Mouse (Mus musculus) CH12.LX (cell line): ENCODE measurements around the gene Rnf169. TPM values are rescaled to one million over a fixed set of nuclear protein-coding genes. Genes with fewer than 3 reads are reported as not detected.
A peak's percentile ranks its signal among the peaks of the same experiment; 100 is the strongest.
"Not testable (repeated sequence)": the region's sequence is repeated elsewhere in the genome, so short reads cannot be mapped to it uniquely, and the experiment has no call there.

Experiments
- DNase-seq: peaks from one replicate; pipeline ENCODE4 v3.0.0-alpha.2; 2013; ENCODE audit errors: extremely low read depth
- H3K27ac ChIP-seq: 2 replicates; pipeline ENCODE4 v1.5.1; 2012; ENCODE audit warnings: low read depth, mild to moderate bottlenecking, control low read depth, moderate library complexity; ENCODE audit not compliant: insufficient read depth
- H3K27me3 ChIP-seq: replicated peaks from 2 replicates; pipeline ENCODE3; 2012; ENCODE audit warnings: inconsistent platforms
- H3K36me3 ChIP-seq, 2 experiments: replicated peaks in 1 of 2; 2 replicates each; pipeline versions ENCODE3 to v1.6.1; 2012; ENCODE audit warnings: inconsistent platforms in 1 of 2, low read length in 1 of 2, mild to moderate bottlenecking in 1 of 2, mixed read lengths in 1 of 2, moderate library complexity in 1 of 2; ENCODE audit not compliant: control insufficient read depth in 1 of 2, insufficient read depth in 1 of 2
- H3K4me1 ChIP-seq, 2 experiments: 2 replicates each; pipeline ENCODE4 v1.6.1; 2012; ENCODE audit warnings: inconsistent platforms in 1 of 2, moderate library complexity in 1 of 2; ENCODE audit not compliant: insufficient read depth in 2 of 2, control insufficient read depth in 1 of 2
- H3K4me2 ChIP-seq: 2 replicates; pipeline ENCODE4 v1.6.1; 2012; ENCODE audit warnings: low read depth, mild to moderate bottlenecking, control low read depth; ENCODE audit not compliant: poor library complexity, insufficient read depth, severe bottlenecking
- H3K4me3 ChIP-seq, 3 experiments: fragments of 150-350 bp in 1 of 3; sonication (generic) in 1 of 3; replicated peaks in 1 of 3; 2 replicates each; pipeline versions ENCODE3 to v1.5.1; 2011 to 2012; ENCODE audit warnings: low read depth in 2 of 3, low read length in 2 of 3, mild to moderate bottlenecking in 2 of 3, moderate library complexity in 2 of 3, control low read depth in 1 of 3, improper control_type of control experiment in 1 of 3, inconsistent platforms in 1 of 3, mixed read lengths in 1 of 3; ENCODE audit not compliant: poor library complexity in 1 of 3
- H3K79me2 ChIP-seq: replicated peaks from 2 replicates; pipeline ENCODE4 v1.6.1; 2012; ENCODE audit warnings: mild to moderate bottlenecking, moderate library complexity; ENCODE audit not compliant: control insufficient read depth, poor library complexity, insufficient read depth, severe bottlenecking; ENCODE audit errors: extremely low read depth
- H3K9ac ChIP-seq: 2 replicates; pipeline ENCODE4 v1.6.1; 2012; ENCODE audit warnings: low read depth, mild to moderate bottlenecking, control low read depth, moderate library complexity; ENCODE audit not compliant: insufficient read depth
- H3K9me3 ChIP-seq: replicated peaks from 2 replicates; pipeline ENCODE3; 2012; ENCODE audit warnings: low read length, inconsistent platforms, mixed read lengths
- IRF4 ChIP-seq: IDR thresholded peaks from 2 replicates; pipeline ENCODE4 v1.6.1; 2014; ENCODE audit warnings: low read depth, mild to moderate bottlenecking, inconsistent platforms, low read length, improper control_type of control experiment
- JUN ChIP-seq: IDR thresholded peaks from 2 replicates; pipeline ENCODE4 v1.6.1; 2011; ENCODE audit warnings: low read depth, mild to moderate bottlenecking, low read length, improper control_type of control experiment, moderate library complexity; ENCODE audit not compliant: insufficient read depth
- KAT2A ChIP-seq: IDR thresholded peaks from 2 replicates; pipeline ENCODE4 v1.6.1; 2012; ENCODE audit warnings: low read length, improper control_type of control experiment, inconsistent platforms; ENCODE audit not compliant: insufficient replicate concordance
- MAFK ChIP-seq: IDR thresholded peaks from 2 replicates; pipeline ENCODE4 v1.6.1; 2011; ENCODE audit warnings: low read length, improper control_type of control experiment; ENCODE audit not compliant: insufficient replicate concordance
- MAX ChIP-seq: IDR thresholded peaks from 2 replicates; pipeline ENCODE4 v1.6.1; 2011; ENCODE audit warnings: low read length, improper control_type of control experiment
- MAZ ChIP-seq: IDR thresholded peaks from 2 replicates; pipeline ENCODE4 v1.6.1; 2012; ENCODE audit warnings: low read depth, mild to moderate bottlenecking, inconsistent platforms, low read length, improper control_type of control experiment, moderate library complexity
- RCOR1 ChIP-seq: conservative IDR thresholded peaks from 2 replicates; pipeline ENCODE4 v1.6.1; 2012; ENCODE audit warnings: low read depth, mild to moderate bottlenecking, inconsistent platforms, low read length, improper control_type of control experiment
- USF1 ChIP-seq: IDR thresholded peaks from 2 replicates; pipeline ENCODE4 v1.6.1; 2014; ENCODE audit warnings: low read depth, mild to moderate bottlenecking, inconsistent platforms, low read length, improper control_type of control experiment
- ZNF384 ChIP-seq: IDR thresholded peaks from 2 replicates; pipeline ENCODE4 v1.6.1; 2012; ENCODE audit warnings: low read depth, low read length, improper control_type of control experiment, inconsistent platforms
- dilution Hi-C: fragments of 300-500 bp; cut with MboI; formaldehyde crosslinking; loops from 2 replicates; pipeline ENCODE4 v1.14.3; 2020; ENCODE audit warnings: low sequenced_read_pairs; ENCODE audit not compliant: extremely low pct_unique_long_range_greater_than_20kb, extremely low pct_ligation_motif_present
- in situ Hi-C: fragments of 300-500 bp; cut with MboI; formaldehyde crosslinking; loops from 3 replicates; pipeline ENCODE4 v1.14.3; 2019; ENCODE audit warnings: low sequenced_read_pairs, low pct_ligation_motif_present, low pct_unique_long_range_greater_than_20kb, mixed read lengths
- polyA plus RNA-seq: library from polyadenylated mRNA; unstranded; fragments of >175 nt; gene quantifications from 2 replicates; pipeline ENCODE4 v1.2.1, GENCODE M21; 2012; ENCODE audit warnings: low read depth; ENCODE audit not compliant: insufficient read length
- total RNA-seq, 2 experiments: library from RNA; depleted of rRNA; stranded (reverse); fragments of 300-350 nt in 1 of 2; fragments of >200 nt in 1 of 2; gene quantifications; 2 replicates each; pipeline ENCODE4 v1.2.3; 2012 to 2014

Rnf169 gene
- total and polyA plus RNA-seq, 3 experiments, result 3.7 to 11.4 (median 5.2) TPM

- H3K27me3 ChIP-seq, result no peaks in the 10 kb centered on the region
- dilution Hi-C loops, result no loop called here
- no peak for DNase-seq
- H3K9me3 ChIP-seq, result no peaks in the 10 kb centered on the region
- H3K27ac ChIP-seq, result no peak overlapping the region
- H3K4me2 ChIP-seq, result no peak overlapping the region
- H3K36me3 ChIP-seq, result peaks cover 0 to 15% of the 10 kb centered on the region in 2 experiments
- H3K9ac ChIP-seq, result no peak overlapping the region
- peaks cover 1% of the 10 kb centered on the region; the same call in 1 of the 2 replicates for H3K79me2 ChIP-seq
- H3K4me3 ChIP-seq, result no peak overlapping the region
- peaks cover 6 to 44% of the 10 kb centered on the region in 2 experiments; a peak in 3 of 4 replicates for H3K4me1 ChIP-seq
- TF ChIP-seq KAT2A (no peak), ZNF384 (peak; percentile 21; the same call in 1 of the 2 replicates)
- in situ Hi-C loops, result no loop called here
These were observed 17.6 kb downstream of the Rnf169 start for GRCm38 (mm10) chr7:99962536-99963236.

GRCm38 (mm10) chr7:99961518-99961917, 18.7 kb downstream of the Rnf169 start:
- Histone ChIP-seq H3K9me3 (no peaks in the 10 kb centered on the region), H3K27ac (no peak overlapping the region), H3K27me3 (no peaks in the 10 kb centered on the region), H3K79me2 (no peaks in the 10 kb centered on the region), H3K9ac (no peak overlapping the region), H3K4me1 (peaks cover 6 to 47% of the 10 kb centered on the region in 2 experiments; a peak in 3 of 4 replicates), H3K4me3 (no peak overlapping the region), H3K4me2 (no peak overlapping the region), H3K36me3 (peaks cover 0 to 17% of the 10 kb centered on the region in 2 experiments)
- in situ Hi-C loops (no loop called here), dilution Hi-C loops (no loop called here)
- no peak for DNase-seq
- no peak for TF ChIP-seq MAZ
- no peak for TF ChIP-seq ZNF384
- TF ChIP-seq MAX, result no peak
- TF ChIP-seq MAFK, result no peak
- TF ChIP-seq IRF4, result no peak
- TF ChIP-seq JUN, result no peak
- TF ChIP-seq USF1, result no peak
- no peak for TF ChIP-seq RCOR1

- DNase-seq, H3K4me2 ChIP-seq, H3K27ac ChIP-seq, in situ Hi-C loops, H3K27me3 ChIP-seq, dilution Hi-C loops, H3K4me3 ChIP-seq, H3K9ac ChIP-seq, H3K79me2 ChIP-seq, H3K9me3 ChIP-seq: not testable (repeated sequence)
- H3K36me3 ChIP-seq, result peaks cover 0 to 13% of the 10 kb centered on the region in 2 experiments
- H3K4me1 ChIP-seq, result peaks cover 6 to 44% of the 10 kb centered on the region in 2 experiments; a peak in 3 of 4 replicates
These were observed 19.7 kb downstream of the Rnf169 start for GRCm38 (mm10) chr7:99960571-99960970.
